Mouse (Mus musculus) heart, postnatal 0 days (tissue): ENCODE results near the gene Barx2.

Experiments used
- CTCF ChIP-seq: IDR thresholded peaks from 2 replicates; pipeline ENCODE4 v1.5.1; 2016; ENCODE audit warnings: antibody characterized with exemption, control low read depth, low read depth
- EP300 ChIP-seq: IDR thresholded peaks from 2 replicates; pipeline ENCODE4 v1.6.1; 2016; ENCODE audit warnings: antibody characterized with exemption, low read depth

DNA sequence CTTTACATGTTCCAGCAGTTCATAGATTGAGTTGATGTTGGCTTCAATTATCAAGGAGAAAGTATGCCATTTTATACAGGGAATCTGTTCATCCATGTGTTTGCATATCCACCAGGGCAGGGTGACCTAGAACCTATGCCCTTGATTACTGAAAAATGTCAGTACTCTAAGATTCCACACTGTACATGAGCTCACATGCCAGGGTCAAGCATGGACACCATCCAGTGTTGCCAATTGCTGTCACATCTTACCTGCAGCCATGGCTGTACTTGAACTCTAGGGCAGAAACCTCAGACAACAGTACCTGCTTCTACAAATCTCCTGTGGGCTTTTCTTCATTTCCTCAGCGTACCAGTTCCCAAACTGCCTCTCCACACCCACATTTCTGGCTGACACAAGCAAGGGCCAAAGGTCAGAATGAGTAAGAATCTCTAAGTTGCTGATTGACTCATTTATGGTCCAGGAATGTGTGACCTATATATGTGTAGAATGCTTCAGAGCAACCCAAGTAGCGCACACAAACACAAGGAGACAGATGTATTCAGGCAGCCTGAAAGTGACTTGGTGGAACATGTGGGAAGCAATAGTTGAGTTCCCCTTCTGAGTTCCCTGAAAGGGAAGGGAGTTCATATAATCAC, 44.3 kb downstream of the Barx2 start:
- TF ChIP-seq CTCF (no peak), EP300 (no peak)
